Mouse (Mus musculus) Patski (cell line): Measurements from ENCODE around the gene Trap1. TPM values are rescaled to one million over a fixed set of nuclear protein-coding genes. Genes with fewer than 3 reads are reported as not detected.
A peak's percentile ranks its signal among the peaks of the same experiment; 100 is the strongest.

Experiments
- ATAC-seq: fragments of 100-300 bp; one replicate; pipeline ENCODE4 v1.8.0; 2021
- CTCF ChIA-PET: fragments of 350-600 bp; sonication (Branson Sonifier 250); formaldehyde crosslinking; loops from one replicate; lab custom pipeline; 2022; ENCODE audit warnings: inconsistent platforms; lab: Charles Lee
- POLR2A ChIA-PET: fragments of 350-600 bp; sonication (Branson Sonifier 250); formaldehyde crosslinking; loops from one replicate; lab custom pipeline; 2022; ENCODE audit warnings: antibody characterized with exemption, inconsistent platforms; lab: Charles Lee
- DNase-seq: peaks from one replicate; pipeline ENCODE4 v3.0.0-alpha.2; 2011; ENCODE audit warnings: low read depth, low spot score
- H3K27me3 ChIP-seq: fragments of 371-371 bp; one replicate; pipeline ENCODE4 v1.5.1; 2021
- CTCF ChIP-seq: fragments of 100-300 bp; IDR thresholded peaks from one replicate; pipeline ENCODE4 v1.5.1; 2021
- in situ Hi-C: fragments of 300-500 bp; cut with MboI; formaldehyde crosslinking; loops from 3 replicates; pipeline ENCODE4 v1.11.1; 2018; ENCODE audit warnings: low pct_unique_long_range_greater_than_20kb, mixed read lengths
- polyA plus RNA-seq: library from polyadenylated mRNA; unstranded; gene quantifications from one replicate; pipeline ENCODE4 v1.2.3, GENCODE M21; 2021

The Trap1 gene
- polyA plus RNA-seq, 1 experiment from 2014 or later, result 128 TPM

- ATAC-seq (no peak), DNase-seq (no peak)
- TF ChIP-seq CTCF, result no peak
- in situ Hi-C loops, result no loop called here
- ChIA-PET CTCF (interaction anchor here (0.7 kb wide), 1 partner anchor 13 kb away, joined by 4 read pairs; no protein-coding TSS in a partner anchor), POLR2A (no interaction called here)
- H3K27me3 ChIP-seq, result no peaks in the 10 kb centered on the region
Observed at GRCm38 (mm10) chr16:4041646-4042045, 36.0 kb downstream of the Trap1 start.

- CTCF ChIA-PET, result no interaction called here
- no peak for TF ChIP-seq CTCF
- POLR2A ChIA-PET, result interaction anchor here (2.5 kb wide), 1 partner anchor 11 kb away, joined by 8 read pairs; no protein-coding TSS in a partner anchor
- H3K27me3 ChIP-seq, result no peaks in the 10 kb centered on the region
- in situ Hi-C loops, result no loop called here
- DNase-seq, result no peak
- no peak for ATAC-seq
Observed at GRCm38 (mm10) chr16:4040206-4040605, 37.4 kb downstream of the Trap1 start.

GRCm38 (mm10) chr16:4037690-4038089 lies 39.9 kb downstream of the Trap1 start:
- TF ChIP-seq CTCF, result no peak
- in situ Hi-C loops, result no loop called here
- DNase-seq (no peak), ATAC-seq (no peak)
- H3K27me3 ChIP-seq, result no peaks in the 10 kb centered on the region
- CTCF ChIA-PET, result interaction anchor here (1.3 kb wide), 1 partner anchor 20 kb away, joined by 3 read pairs; no protein-coding TSS in a partner anchor
- POLR2A ChIA-PET, result no interaction called here

- in situ Hi-C loops, result no loop called here
- ChIA-PET POLR2A (no interaction called here), CTCF (interaction anchor here (1.7 kb wide), 1 partner anchor 33 kb away, joined by 4 read pairs; the partner anchor contains the start of gene Slx4)
- no peak for TF ChIP-seq CTCF
- ATAC-seq (no peak), DNase-seq (no peak)
- no peaks in the 10 kb centered on the region for H3K27me3 ChIP-seq
Observed at GRCm38 (mm10) chr16:4036807-4037206, 40.8 kb downstream of the Trap1 start, which contains the start of gene Dnase1. Gene Dnase1 (plus strand): TSS chr16:4036942.

- ChIA-PET POLR2A (no interaction called here), CTCF (interaction anchor here (1.1 to 1.7 kb wide), 3 partner anchors 10 to 41 kb away, joined by 3 to 4 read pairs (median 3); partner anchors contain the start of gene Slx4)
- ATAC-seq (no peak), DNase-seq (no peak)
- no peaks in the 10 kb centered on the region for H3K27me3 ChIP-seq
- TF ChIP-seq CTCF, result no peak
- in situ Hi-C loops, result no loop called here
Observed at GRCm38 (mm10) chr16:4035575-4035974, 42.1 kb downstream of the Trap1 start.

- TF ChIP-seq CTCF, result no peak
- ATAC-seq, result no peak
- ChIA-PET CTCF (interaction anchor here (1.3 to 1.5 kb wide), 2 partner anchors 21 to 42 kb away, joined by 3 to 4 read pairs; no protein-coding TSS in a partner anchor), POLR2A (interaction anchor here (1.2 kb wide), 1 partner anchor 9 kb away, joined by 4 read pairs; no protein-coding TSS in a partner anchor)
- no peaks in the 10 kb centered on the region for H3K27me3 ChIP-seq
- no peak for DNase-seq
- in situ Hi-C loops, result no loop called here
Observed at GRCm38 (mm10) chr16:4034476-4034875, 43.2 kb downstream of the Trap1 start.

- DNase-seq (no peak), ATAC-seq (no peak)
- ChIA-PET POLR2A (interaction anchor here (1.2 kb wide), 1 partner anchor 8 kb away, joined by 4 read pairs; no protein-coding TSS in a partner anchor), CTCF (interaction anchor here (1.5 kb wide), 1 partner anchor 22 kb away, joined by 4 read pairs; no protein-coding TSS in a partner anchor)
- no peaks in the 10 kb centered on the region for H3K27me3 ChIP-seq
- TF ChIP-seq CTCF, result no peak
- in situ Hi-C loops, result no loop called here
Observed at GRCm38 (mm10) chr16:4033971-4034370, 43.7 kb downstream of the Trap1 start.

GRCm38 (mm10) chr16:4032341-4032748 lies 45.3 kb downstream of the Trap1 start:
- H3K27me3 ChIP-seq, result no peaks in the 10 kb centered on the region
- POLR2A ChIA-PET, result no interaction called here
- DNase-seq, result no peak
- in situ Hi-C loops, result no loop called here
- CTCF ChIA-PET, result interaction anchor here (1.0 kb wide), 1 partner anchor 45 kb away, joined by 3 read pairs; no protein-coding TSS in a partner anchor
- ATAC-seq, result no peak
- TF ChIP-seq CTCF, result no peak

- POLR2A ChIA-PET, result no interaction called here
- no peak for DNase-seq
- no peak for TF ChIP-seq CTCF
- ATAC-seq, result peak; percentile 25
- no peaks in the 10 kb centered on the region for H3K27me3 ChIP-seq
- CTCF ChIA-PET, result interaction anchor here (1.0 to 1.3 kb wide), 2 partner anchors 29 to 44 kb away, joined by 3 read pairs; partner anchors contain the start of gene Slx4
- in situ Hi-C loops, result no loop called here
Observed at GRCm38 (mm10) chr16:4031441-4032274, 46.0 kb downstream of the Trap1 start.

- DNase-seq, result no peak
- ATAC-seq, result no peak
- H3K27me3 ChIP-seq, result no peaks in the 10 kb centered on the region
- ChIA-PET CTCF (no interaction called here), POLR2A (interaction anchor here (1.0 to 1.9 kb wide), 2 partner anchors 9 to 27 kb away, joined by 4 to 8 read pairs; partner anchors contain the start of gene Slx4)
- in situ Hi-C loops, result no loop called here
- no peak for TF ChIP-seq CTCF
Observed at GRCm38 (mm10) chr16:4030501-4030900, 47.1 kb downstream of the Trap1 start.
